Mouse (Mus musculus) hindlimb bud, embryonic 11.5 days (tissue): Measurements from ENCODE around the gene Ddit4.

Experiments used
- DNase-seq: peaks from one replicate; pipeline ENCODE4 v3.0.0-alpha.2; 2012; ENCODE audit warnings: low read depth, low spot score; ENCODE audit errors: extremely low spot score

The Ddit4 gene

DNA sequence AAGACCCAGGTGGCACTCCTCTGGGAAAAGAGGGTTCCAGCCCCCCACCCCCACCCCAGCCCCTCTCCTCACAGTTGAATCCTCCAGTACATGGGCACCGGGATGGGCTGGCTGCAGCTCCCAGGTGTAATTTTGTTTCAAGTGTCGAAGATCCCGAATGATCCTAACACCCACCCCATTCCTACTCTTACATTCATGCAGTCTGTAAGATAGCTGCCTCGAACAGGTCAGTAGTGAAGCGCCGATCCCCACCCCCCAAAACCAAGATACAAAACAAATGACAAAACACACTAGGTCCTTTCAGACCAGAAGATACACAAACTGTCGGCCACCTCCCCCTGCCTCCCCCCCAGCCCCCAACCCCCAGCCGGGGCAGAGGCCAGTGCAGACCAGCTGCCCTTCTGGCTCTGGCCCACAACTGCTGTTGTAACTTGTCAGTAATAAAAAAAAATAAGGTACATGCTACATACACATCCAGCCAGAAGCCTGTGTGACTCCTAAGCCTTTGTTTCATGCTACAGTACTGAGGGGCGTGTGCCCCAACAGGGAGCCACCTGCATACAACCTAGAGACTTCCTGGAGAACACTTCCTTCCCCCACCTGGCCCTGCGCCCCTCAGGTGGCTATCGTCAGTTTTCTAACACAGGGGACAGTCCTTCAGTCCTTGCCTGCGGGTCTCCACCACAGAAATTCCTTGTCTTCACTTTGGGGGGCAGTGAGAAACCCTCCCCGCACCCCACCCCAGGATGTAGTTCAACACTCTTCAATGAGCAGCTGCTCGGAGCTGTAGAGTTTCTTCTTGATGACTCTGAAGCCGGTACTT is 1.6 kb downstream of the Ddit4 start:
- DNase-seq, result no peak

DNA sequence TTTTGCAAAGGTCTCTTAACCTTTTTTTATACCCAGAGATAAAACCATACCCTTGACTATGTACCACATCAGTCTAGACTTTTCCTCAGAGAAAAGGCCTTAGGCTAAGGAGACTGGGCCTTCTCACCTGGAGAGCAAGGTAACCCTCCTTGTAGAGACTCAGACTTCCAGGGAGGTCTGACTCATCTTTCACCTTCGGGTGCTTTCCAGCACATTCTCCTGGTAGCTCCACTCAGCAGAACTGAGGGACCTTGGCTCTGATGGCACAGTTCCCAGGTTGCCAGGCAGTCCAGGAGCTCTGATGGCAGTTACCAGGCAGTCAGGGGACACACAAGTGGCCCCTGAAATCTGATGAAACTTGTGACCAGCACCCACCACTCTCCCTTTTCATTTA is 2.4 kb downstream of the Ddit4 start:
- DNase-seq, result no peak

DNA sequence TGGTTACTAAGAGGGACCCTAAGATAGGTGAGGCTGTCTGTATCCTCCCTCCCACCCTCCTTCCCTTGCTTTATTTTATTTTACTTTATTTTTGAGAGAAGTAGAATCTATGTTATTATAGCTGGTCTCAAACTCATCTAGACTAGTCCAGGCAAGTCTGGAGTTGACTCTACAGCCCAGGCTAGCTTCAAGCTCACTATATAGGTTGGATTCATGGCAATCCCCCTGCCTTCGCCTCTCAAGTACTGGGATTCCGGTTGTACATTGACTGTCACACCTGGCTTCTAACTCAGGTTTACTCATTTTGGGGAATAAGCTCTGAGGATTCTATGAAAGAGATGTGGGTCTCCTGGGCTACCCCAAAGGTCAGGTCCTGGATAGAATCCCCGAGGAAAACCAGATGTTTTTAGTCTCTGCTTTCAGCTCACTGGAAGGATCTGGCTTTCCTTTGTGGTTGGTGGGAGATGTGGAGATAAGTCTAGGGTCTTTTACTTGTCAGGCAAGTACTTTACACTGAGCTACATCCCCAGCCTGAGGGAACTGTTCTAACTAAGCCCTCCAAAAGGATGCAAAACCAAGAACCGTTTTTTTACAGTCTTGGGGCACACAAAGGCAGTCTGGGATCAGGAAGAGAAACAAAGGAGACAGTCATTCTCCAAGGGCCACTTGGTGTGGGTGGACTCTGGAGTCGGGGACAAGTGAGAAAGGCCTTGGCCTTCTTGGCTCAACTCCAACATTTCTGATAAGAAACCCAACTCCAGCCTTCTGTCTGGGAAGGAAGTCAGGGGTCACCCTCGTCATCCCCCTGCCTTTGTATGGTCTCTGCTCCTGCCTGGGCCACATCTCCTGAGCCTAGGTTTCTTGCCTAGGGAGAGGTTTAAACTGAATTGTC is 3.0 kb downstream of the Ddit4 start:
- no peak for DNase-seq

DNA sequence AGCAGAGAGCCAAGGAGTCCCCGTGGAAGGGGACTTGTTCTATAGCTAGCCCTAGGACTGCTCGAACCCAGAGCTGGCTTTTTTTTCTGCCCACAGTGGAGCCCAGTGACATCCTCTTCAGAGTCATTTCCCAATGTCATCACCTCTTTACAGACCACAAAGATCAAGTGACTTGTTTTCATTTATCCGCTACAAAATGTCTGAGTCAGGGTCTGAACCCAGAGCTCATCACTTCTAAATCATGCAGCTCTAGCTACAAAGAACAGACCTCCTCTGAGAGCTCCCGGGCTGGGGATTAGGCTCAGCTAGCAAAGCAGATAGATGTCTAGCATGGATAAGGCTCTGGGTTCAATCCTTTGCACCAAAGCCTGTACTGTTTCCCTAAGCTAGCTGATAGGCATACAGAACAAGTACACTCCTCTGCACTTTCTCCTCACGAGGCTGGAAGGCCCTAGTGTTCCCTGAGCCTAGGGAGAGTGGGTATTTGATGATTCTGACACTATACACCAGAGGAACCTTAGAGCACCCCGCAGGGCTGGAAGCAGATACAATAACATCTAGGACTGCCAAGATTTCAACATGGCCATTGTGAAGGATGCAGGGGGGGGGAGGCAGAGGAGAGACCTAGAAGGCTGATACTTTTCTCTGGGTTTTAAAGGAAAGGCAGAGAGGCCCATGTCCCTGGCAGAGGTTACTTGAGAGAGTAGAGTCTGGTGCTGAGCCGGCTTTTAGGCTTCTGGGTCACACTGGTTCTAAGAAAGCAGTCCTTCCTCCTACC is 4.1 kb downstream of the Ddit4 start:
- DNase-seq, result no peak

DNA sequence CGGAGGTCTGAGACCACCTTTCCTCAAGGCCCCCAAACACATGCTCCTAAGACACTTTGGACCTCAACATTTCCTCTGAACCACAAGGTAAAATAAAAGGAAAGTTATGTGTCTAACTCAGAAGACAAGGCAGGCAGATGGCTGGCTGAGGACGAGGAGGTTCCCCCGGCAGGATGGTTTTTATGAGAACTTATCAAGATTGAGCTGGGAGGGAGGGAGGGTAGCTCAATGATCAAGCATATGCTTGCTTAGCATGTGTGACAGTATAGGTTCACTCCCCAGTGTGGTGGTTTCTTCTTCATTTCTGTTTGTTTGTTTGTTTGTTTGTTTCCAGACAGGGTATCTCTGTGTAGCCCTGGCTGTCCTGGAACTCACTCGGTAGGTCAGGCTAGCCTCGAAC is 5.3 kb downstream of the Ddit4 start:
- no peak for DNase-seq

DNA sequence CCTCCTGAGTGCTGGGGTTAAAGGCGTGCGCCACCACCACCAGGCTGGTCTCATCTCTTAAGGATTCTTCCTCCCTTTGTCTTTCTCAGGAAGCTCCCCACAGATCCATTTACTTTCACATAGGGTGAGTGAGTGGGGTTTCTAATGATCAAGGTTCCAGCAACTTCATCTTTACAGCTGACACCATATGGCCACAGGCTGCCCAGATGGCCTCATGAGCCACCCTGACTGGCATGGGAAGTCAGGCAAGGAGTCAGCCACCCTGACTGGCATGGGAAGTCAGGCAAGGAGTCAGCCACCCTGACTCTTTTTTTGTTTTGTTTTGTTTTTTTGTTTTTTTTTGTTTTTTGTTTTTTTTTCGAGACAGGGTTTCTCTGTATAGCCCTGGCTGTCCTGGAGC is 6.2 kb downstream of the Ddit4 start:
- no peak for DNase-seq

DNA sequence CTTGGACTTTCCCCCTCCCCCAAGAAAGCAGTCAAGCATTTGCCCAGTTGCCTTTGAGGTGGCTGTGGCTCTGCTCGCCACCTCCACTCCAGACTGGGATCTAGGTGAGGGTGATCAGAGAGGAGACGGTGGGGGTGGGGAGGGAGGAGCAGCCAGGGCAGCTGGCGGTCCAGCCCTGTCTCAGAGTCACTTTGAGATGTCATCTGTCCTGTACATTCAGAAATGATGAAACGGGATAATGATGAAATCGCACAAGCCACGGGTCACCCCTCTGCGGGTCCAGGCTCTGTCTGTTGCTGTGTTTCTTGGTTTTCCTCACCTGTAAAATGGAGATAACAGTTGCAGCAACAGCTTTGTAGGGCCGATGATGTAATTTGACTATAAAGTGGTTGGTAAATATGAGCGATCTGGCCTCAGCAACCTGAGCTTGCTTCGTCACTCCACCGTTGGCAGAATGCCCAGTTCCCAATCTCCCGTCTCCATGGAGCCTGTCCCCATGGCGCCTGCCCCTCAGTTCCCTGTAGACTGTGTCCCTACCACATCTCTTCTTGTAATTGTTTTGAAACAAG is 8.1 kb downstream of the Ddit4 start:
- no peak for DNase-seq

DNA sequence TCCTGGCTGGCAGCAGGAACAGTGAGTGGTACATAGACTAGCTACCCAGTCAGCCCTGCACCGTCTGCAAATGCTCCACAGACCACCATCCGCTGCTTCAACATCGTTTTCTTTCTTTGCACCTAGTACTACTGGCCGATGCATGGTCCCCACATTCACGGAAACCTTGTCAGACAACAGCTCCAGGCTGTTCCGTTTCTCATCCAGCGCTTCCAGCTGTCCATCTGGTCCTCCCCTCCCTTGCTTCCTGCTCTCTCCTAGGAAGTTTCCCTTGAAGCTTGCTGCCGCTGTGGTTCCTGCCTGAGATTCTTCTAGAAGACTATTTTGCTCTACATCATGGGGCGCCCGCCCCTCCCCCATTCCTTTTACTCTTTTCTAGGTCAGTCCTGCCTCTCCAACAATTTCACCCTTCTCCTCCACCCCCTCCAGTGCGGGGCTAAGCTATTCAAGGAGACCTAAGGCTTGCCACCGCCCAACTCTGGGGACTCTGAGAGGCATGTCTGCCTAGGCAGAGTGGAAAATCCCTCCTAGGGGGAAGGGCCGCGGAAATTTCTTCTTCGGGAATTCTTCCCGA is 8.7 kb downstream of the Ddit4 start:
- no peak for DNase-seq

DNA sequence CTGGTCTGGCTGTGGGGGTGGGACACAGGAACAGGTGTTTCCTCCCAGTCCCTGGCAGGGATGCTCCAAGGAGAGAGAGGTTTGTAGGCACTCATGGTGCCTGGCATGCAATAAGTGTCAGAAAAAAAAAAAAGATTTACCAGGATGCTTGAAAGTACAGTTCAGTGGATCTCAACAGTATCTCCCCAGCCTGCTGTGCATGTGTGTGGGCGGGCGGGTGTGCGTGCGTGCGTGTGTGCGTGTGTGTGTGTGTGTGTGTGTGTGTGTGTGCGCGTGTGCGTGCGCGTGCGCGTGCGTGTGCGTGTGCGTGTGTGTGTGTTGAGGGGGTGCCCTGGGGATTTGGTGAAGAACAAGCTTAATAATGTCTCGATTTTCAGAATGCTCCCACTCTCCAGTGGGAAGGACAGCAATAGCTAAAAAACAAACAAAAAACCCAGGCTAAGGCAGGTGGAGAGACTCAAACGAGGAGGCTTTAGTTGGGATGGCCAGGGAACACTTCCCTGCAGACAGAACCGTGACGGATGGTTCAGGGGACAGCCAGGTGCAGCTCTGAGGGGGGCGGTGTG is 9.3 kb downstream of the Ddit4 start:
- DNase-seq, result no peak

DNA sequence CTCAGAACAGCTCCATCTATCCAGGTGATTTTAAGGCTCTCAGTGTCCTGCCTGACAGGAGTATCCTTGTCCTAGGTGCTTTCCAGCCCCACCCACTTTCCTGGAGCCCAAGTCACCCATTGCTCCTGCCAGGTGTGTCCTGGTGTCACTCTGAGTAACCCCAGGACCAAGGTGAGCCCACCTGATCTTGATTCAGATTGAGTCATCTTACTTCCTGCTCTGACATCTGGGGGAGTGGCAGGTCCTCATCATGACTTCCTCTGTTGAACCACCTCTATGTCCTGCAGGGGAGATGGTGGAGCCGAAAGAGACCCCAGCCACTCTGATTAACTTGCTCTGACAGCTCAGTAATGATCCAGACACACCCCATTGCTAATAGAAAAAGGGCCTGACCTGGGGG is 12.6 kb downstream of the Ddit4 start:
- DNase-seq, result no peak

DNA sequence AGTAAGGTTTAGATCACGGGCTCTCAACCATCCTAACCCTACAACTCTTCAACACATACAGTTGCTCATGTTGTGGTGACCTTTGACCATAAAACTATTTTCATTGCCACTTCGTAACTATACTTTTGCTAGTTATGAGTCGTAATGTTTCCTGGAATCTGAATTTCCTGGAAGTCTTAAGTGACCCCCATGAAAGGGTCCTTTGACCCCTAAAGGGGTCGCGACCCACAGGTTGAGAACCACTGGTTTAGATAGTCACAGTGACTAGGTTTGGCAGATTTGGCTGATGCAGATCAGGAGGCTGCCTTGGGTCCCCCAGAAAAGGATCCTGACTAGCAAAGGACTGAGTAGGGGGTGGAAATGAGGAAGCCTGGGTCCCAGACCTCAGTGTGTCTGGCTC is 13.0 kb downstream of the Ddit4 start:
- no peak for DNase-seq

DNA sequence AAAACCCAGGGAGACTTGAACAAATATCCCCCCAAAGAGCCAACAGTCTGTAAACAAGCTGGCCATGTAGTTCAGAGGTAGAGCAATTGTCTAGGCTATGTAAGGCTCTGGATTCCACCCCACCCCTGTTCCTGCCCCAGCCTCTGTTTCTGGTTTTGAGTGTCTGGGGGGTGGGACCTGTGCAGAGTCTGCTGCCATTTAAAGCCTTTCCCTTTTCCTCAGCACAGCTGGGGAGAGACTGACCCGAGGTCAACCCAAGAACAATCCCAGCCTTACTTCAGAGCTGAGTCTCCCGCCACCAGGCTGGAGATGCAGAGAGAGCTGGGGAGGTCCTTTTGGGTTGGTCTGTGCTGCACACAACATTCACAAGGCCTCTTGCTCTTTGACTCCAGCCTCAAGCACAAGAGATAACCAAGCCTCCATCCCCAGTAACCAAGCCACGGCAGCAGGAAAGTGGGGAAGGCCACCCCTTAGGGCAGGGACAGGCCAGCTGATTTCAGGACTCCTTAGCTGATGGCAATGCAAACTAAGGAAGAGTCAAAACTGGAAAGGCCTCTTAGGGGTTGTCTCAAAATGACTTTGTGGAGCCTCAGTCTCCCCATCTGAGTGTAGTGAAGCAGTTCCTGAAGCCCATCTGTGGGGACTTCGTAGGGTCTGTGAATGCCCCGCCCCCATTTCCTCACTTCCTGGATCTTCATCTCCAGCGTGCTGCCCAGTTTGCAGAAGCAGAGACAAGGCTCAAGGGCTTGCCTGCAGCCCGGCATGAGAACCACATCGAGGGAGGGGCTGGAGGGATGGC is 15.4 kb downstream of the Ddit4 start:
- DNase-seq, result no peak

DNA sequence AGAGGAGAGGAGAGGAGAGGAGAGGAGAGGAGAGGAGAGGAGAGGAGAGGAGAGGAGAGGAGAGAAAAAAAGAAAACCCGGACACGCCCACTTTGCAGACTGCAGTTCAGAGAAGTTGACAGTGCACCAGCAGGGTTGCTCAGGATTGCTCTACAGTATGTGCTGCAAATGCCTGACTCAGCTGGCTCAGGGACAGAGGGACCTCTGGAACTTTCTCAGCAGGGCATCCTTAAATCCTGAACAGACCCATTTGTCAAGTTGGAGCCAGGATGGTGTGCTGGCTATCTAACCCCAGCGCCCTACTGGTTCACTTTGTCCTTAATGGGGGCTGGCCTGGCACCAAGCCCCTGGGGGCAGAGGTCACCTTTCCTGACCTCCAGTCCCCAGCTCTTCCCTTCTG is 17.6 kb downstream of the Ddit4 start:
- no peak for DNase-seq

DNA sequence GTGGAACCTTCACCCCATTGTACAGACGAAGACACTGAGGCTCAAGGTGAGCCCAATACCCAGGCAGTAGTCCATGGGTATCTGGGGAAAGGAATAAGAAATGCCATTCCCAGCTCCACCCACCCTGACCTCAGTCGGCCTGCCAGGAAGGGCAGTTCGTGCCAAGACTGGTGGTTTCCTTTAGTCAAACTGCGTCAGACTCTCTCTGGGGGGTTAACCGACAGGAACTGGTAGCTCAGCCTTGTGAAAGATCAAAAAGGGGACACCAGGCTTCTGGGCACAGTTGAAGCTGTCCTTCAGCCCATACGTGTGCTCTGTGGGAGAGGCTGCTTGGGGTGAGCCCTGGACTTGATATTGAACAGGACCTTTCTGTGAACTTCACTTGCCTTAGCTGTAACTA is 19.1 kb downstream of the Ddit4 start:
- DNase-seq, result no peak

DNA sequence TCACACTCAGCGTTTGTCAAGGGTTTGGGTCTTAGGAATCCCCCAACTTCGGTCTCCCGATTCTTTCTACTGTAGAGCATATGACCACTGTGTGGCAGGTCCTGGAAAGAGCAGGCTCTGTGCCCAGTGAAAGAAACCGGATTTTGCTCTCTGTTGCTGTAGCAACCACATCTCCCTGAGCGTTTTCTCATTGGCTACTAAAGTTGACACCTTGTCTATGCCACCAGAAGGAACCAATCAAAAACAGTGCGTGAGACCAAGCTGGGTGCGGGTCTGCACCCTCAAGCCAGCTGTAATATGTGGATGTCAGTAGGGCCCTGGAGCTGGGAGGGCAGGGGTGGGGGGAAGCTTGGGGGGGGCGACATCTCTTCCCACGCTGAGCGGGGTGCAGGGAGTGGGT is 20.6 kb downstream of the Ddit4 start:
- no peak for DNase-seq

DNA sequence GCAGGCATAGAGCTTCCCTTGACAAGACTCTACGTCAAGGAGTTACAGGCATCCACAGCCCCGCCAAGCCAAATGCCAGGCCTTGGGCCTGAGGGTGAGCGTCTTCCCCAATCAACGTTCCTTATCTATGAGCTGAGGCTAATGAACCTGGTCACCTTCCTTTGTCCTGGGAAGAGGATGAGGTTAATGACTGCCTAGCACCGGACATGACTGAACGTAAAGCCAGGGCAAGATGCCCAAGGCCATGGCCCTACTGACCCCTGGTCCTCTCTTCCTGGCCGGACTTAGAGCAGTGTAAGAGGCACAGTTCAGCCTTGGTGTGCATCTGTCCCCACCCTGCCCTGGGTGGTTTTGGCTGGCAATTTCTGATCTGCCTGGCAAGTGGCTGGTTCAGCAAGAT is 22.4 kb downstream of the Ddit4 start:
- no peak for DNase-seq

DNA sequence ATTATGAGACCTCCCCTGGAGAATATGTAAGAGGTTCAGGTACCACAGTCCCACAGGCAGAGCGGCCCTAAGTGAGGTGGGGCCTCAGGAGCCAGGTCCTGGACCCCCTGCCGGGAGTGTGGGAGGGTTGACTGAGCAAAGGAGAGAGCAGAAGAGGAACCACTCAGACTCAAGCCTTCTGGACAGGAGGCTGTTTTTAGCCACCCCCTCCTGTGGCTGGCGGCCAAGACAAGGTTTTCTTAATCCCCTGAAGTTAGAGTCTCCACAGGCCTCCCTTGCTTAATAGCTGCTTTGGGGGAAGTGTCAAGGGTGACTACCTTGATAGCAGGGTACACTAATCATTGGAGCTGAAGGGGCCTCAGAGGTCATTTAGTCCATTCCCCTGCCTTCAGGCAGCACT is 27.3 kb downstream of the Ddit4 start:
- DNase-seq, result no peak

DNA sequence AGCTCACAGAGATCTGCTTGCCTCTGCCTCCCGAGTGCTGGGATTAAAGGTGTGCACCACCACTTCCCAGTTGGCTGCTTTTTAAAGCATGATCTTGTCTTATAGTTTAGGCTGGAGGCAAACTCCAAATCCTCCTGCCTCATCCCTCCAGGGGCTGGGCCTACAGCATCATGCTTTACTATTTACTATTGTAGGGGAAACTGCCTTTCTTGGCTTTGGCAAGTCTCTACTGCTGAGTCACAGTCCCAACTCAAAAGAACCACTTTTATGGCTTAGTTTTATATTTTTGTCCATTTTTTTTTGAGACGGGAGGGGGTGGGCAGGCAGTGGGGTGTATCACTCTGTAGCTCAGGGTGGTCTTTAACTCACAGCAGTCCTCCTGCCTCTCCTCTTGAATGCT is 28.1 kb downstream of the Ddit4 start:
- DNase-seq, result no peak

DNA sequence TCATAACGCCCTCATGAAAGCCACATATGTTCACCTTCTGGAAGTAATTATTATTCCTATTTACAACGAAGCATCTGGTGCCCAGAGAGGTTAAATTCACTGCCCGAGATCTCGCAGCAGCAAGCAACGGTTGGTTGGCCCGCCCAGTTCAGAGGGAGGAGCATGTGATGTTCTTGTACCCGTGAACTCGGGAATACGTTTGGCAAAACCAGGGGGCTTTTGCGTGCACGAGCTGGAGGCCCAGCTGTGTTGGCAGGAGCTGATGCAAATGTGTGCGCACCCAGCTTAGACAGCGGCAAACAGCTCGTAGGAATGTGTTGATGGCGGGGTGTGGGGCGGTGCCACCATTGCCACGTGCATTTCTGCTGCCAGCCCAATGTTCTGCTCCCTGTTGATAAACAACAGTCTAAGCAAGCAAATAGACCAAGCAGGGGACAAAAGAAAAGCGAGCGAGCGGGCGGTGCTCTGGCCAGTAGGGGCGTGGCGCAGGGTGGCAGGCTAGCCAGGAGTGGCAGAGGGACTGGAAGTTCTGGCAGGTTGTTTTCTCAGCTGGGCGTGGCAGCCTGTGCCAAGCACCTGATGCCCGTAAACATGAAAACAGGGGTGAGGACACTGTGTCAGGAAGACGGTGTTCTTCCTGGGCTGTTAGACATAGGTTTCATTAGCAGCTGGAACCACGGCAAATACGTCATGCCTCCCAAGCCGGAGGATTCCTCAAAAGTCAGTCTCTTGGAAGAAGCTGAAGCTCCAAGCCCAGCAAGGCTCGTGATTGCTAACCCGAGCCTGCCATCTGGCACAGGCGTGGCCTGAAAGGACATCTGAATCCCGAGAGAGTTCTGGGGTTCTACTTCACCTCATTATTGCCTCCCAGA is 30.6 kb downstream of the Ddit4 start:
- peak; percentile 92 for DNase-seq
